Mouse (Mus musculus) spleen, adult 2 months (tissue): ENCODE data around the gene 1700007K13Rik.

Source experiments
- CTCF ChIP-seq: fragments of 200-500 bp; IDR thresholded peaks from 2 replicates; pipeline ENCODE4 v1.5.1; 2011; ENCODE audit warnings: mild to moderate bottlenecking, inconsistent platforms; ENCODE audit not compliant: insufficient read depth, insufficient read length, insufficient replicate concordance; ENCODE audit errors: extremely low read depth
- POLR2A ChIP-seq: fragments of 200-500 bp; IDR thresholded peaks from 2 replicates; pipeline ENCODE4 v1.6.1; 2011; ENCODE audit warnings: low read depth, low read length, inconsistent platforms

GRCm38 (mm10) chr2:28453539-28453938, 12.6 kb downstream of the 1700007K13Rik start:
- no peak for TF ChIP-seq CTCF
- no peak for TF ChIP-seq POLR2A
